Mouse (Mus musculus) 3T3-L1 (cell line): ENCODE measurements at regions not wholly inside any gene's neighbourhood (a gene's known extent, or its start where the extent isn't known, plus 50 kb on each side); places are given as distances from the start of the nearest gene placed in this dataset.
A peak's percentile ranks its signal among the peaks of the same experiment; 100 is the strongest.

Experiments used
- DNase-seq: peaks from one replicate; pipeline ENCODE4 v3.0.0-alpha.2; 2015; ENCODE audit warnings: low read depth, low spot score

DNA sequence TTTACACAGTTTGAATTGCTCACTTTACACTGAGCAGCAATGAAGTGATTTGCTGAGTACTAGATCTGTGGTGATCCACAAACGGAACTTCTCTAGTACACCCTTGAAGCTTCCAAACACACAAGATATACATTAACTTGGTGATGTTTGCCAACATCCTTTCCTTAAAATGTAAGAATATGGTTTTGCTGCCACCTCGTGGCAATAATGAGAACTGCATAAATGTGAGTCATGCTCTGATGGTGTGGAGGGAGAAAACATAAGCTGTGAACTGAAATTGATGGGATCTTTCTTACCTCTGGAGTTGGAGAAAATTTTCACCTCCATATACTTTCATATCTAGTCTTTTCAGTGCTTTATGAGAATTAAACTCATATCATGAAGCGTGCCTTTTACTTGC, 51.6 kb downstream of the Bex3 start:
- DNase-seq, result peak; percentile 71

DNA sequence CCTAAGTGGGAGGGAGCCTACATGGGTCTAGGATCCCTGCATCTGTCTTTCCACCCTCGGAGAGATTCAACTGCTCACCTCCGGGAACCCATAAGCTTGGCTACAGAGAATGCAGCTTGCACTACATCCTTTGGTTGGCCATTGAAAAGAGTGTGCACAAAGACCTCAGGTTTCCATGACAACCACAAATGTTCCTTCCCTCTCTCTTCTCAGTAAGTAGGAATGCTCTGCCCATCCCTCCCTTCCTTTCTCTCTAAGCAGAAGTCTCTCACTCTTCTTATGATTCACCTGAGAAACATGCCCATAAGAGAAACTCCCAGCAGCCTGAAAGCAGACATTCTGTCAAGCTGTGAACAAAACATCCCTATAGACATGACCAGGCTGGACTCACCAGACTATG, 95.8 kb downstream of the Bex3 start:
- DNase-seq, result peak; percentile 1
